Mouse (Mus musculus) bone marrow macrophage, adult 2 months (primary cell): ENCODE measurements around the gene Tagap. TPM values are rescaled to one million over a fixed set of nuclear protein-coding genes. Genes with fewer than 3 reads are reported as not detected.

Experiments used
- H3K27ac ChIP-seq: 2 replicates; pipeline ENCODE4 v1.5.1; 2012; ENCODE audit warnings: low read depth, low read length; ENCODE audit not compliant: insufficient read depth
- H3K4me1 ChIP-seq: 2 replicates; pipeline ENCODE4 v1.6.1; 2012; ENCODE audit warnings: low read length; ENCODE audit not compliant: control insufficient read depth, insufficient read depth
- H3K4me3 ChIP-seq: 2 replicates; pipeline ENCODE4 v1.5.1; 2012; ENCODE audit warnings: mild to moderate bottlenecking, low read length, moderate library complexity; ENCODE audit not compliant: insufficient read depth
- CTCF ChIP-seq: IDR thresholded peaks from 2 replicates; pipeline ENCODE4 v1.5.1; 2012; ENCODE audit warnings: low read depth, mild to moderate bottlenecking, low read length, moderate library complexity
- POLR2A ChIP-seq: IDR thresholded peaks from 2 replicates; pipeline ENCODE4 v1.6.1; 2012; ENCODE audit warnings: mild to moderate bottlenecking, low read depth, low read length, borderline replicate concordance
- polyA plus RNA-seq: library from polyadenylated mRNA; stranded (reverse); fragments of >200 nt; gene quantifications from 2 replicates; pipeline ENCODE4 v1.2.4, GENCODE M21; 2012; ENCODE audit not compliant: missing spikeins, insufficient read depth, insufficient read length

The Tagap gene
- polyA plus RNA-seq, 1 experiment: 11.4 TPM

- TF ChIP-seq POLR2A (no peak), CTCF (no peak)
Measured at GRCm38 (mm10) chr17:7892676-7893075, 33.1 kb upstream of the Tagap start.

GRCm38 (mm10) chr17:7894094-7894493 is 31.7 kb upstream of the Tagap start:
- no peak for TF ChIP-seq POLR2A
- TF ChIP-seq CTCF: no peak
- no peak overlapping the region for H3K27ac ChIP-seq
- H3K4me1 ChIP-seq: peaks cover 26% of the 10 kb centered on the region

More at GRCm38 (mm10) chr17:7892676-7893075, 33.1 kb upstream of the Tagap start:
- Histone ChIP-seq H3K4me1 (peaks cover 34% of the 10 kb centered on the region), H3K4me3 (no peak overlapping the region), H3K27ac (no peak overlapping the region)

GRCm38 (mm10) chr17:7896047-7896635 is 29.7 kb upstream of the Tagap start:
- Histone ChIP-seq H3K27ac (no peak overlapping the region), H3K4me3 (no peak overlapping the region), H3K4me1 (peaks cover 24% of the 10 kb centered on the region)
- TF ChIP-seq CTCF (no peak), POLR2A (no peak)

More at GRCm38 (mm10) chr17:7894094-7894493, 31.7 kb upstream of the Tagap start:
- no peak overlapping the region for H3K4me3 ChIP-seq

- H3K4me1 ChIP-seq: peaks cover 28% of the 10 kb centered on the region
- H3K27ac ChIP-seq: no peak overlapping the region
- no peak for TF ChIP-seq POLR2A
- no peak for TF ChIP-seq CTCF
- H3K4me3 ChIP-seq: peak overlapping the region; percentile 8; the same call in 1 of the 2 replicates
Measured at GRCm38 (mm10) chr17:7897120-7897519, 28.7 kb upstream of the Tagap start.

GRCm38 (mm10) chr17:7897756-7898155 is 28.0 kb upstream of the Tagap start:
- no peak for TF ChIP-seq POLR2A
- no peak for TF ChIP-seq CTCF
- H3K4me3 ChIP-seq: no peak overlapping the region
- no peak overlapping the region for H3K27ac ChIP-seq
- H3K4me1 ChIP-seq: peaks cover 29% of the 10 kb centered on the region

- H3K4me1 ChIP-seq: peaks cover 33% of the 10 kb centered on the region
- H3K27ac ChIP-seq: no peak overlapping the region
- TF ChIP-seq POLR2A (no peak), CTCF (no peak)
- H3K4me3 ChIP-seq: no peak overlapping the region
Measured at GRCm38 (mm10) chr17:7899233-7899632, 26.6 kb upstream of the Tagap start.

GRCm38 (mm10) chr17:7899961-7900360 is 25.8 kb upstream of the Tagap start:
- H3K4me1 ChIP-seq: peaks cover 34% of the 10 kb centered on the region
- no peak overlapping the region for H3K27ac ChIP-seq
- no peak overlapping the region for H3K4me3 ChIP-seq
- no peak for TF ChIP-seq CTCF
- no peak for TF ChIP-seq POLR2A

GRCm38 (mm10) chr17:7901536-7901935 is 24.3 kb upstream of the Tagap start:
- H3K4me3 ChIP-seq: no peak overlapping the region
- H3K4me1 ChIP-seq: peaks cover 28% of the 10 kb centered on the region
- TF ChIP-seq CTCF (no peak), POLR2A (no peak)
- H3K27ac ChIP-seq: no peak overlapping the region

GRCm38 (mm10) chr17:7902362-7902761 is 23.4 kb upstream of the Tagap start:
- Histone ChIP-seq H3K4me3 (no peak overlapping the region), H3K4me1 (peaks cover 20% of the 10 kb centered on the region)
- no peak for TF ChIP-seq CTCF
- no peak for TF ChIP-seq POLR2A

GRCm38 (mm10) chr17:7904992-7905391 is 20.8 kb upstream of the Tagap start:
- no peak for TF ChIP-seq CTCF
- no peak for TF ChIP-seq POLR2A
- Histone ChIP-seq H3K27ac (no peak overlapping the region), H3K4me3 (no peak overlapping the region), H3K4me1 (peaks cover 17% of the 10 kb centered on the region)

More at GRCm38 (mm10) chr17:7902362-7902761, 23.4 kb upstream of the Tagap start:
- no peak overlapping the region for H3K27ac ChIP-seq
